Mouse (Mus musculus) G1E (cell line): ENCODE results near the gene Angptl2. TPM values are rescaled to one million over a fixed set of nuclear protein-coding genes. Genes with fewer than 3 reads are reported as not detected.

ENCODE experiments used
- ATAC-seq: 2 replicates; pipeline ENCODE4 v1.8.0; 2016; ENCODE audit warnings: mild to moderate bottlenecking; ENCODE audit not compliant: insufficient number of reproducible peaks, poor library complexity, low FRiP score, severe bottlenecking; ENCODE audit errors: extremely low read depth
- DNase-seq: peaks from one replicate; pipeline ENCODE4 v3.0.0; 2012; ENCODE audit warnings: low spot score
- H3K27me3 ChIP-seq: 2 replicates; pipeline ENCODE4 v1.6.1; 2012; ENCODE audit warnings: mild to moderate bottlenecking, low read length, inconsistent platforms; ENCODE audit not compliant: insufficient read depth
- H3K36me3 ChIP-seq: replicated peaks from 2 replicates; pipeline ENCODE3; 2012; ENCODE audit warnings: mild to moderate bottlenecking, inconsistent platforms
- H3K4me1 ChIP-seq: 2 replicates; pipeline ENCODE4 v1.6.1; 2012; ENCODE audit warnings: low read depth, low read length, inconsistent platforms, mixed read lengths; ENCODE audit not compliant: insufficient read depth
- H3K4me3 ChIP-seq: 2 replicates; pipeline ENCODE4 v1.5.1; 2012; ENCODE audit warnings: low read depth, mild to moderate bottlenecking, inconsistent platforms, low read length, moderate library complexity, mixed read lengths
- H3K9me3 ChIP-seq: replicated peaks from 2 replicates; pipeline ENCODE4 v1.6.1; 2012; ENCODE audit warnings: inconsistent platforms
- CTCF ChIP-seq: IDR thresholded peaks from 2 replicates; pipeline ENCODE4 v1.5.1; 2012; ENCODE audit warnings: low read depth, low read length, inconsistent platforms, mixed read lengths
- GATA1 ChIP-seq: IDR thresholded peaks from 2 replicates; pipeline ENCODE4 v1.6.1; 2012; ENCODE audit warnings: borderline replicate concordance, low read length, inconsistent platforms, mixed read lengths
- GATA2 ChIP-seq: IDR thresholded peaks from 2 replicates; pipeline ENCODE4 v1.6.1; 2012; ENCODE audit warnings: low read depth, low read length, inconsistent platforms, borderline replicate concordance
- POLR2AphosphoS5 ChIP-seq: IDR thresholded peaks from 2 replicates; pipeline ENCODE4 v1.6.1; 2012; ENCODE audit warnings: low read depth, low read length, inconsistent platforms; ENCODE audit not compliant: insufficient replicate concordance
- TAL1 ChIP-seq: conservative IDR thresholded peaks from 2 replicates; pipeline ENCODE4 v1.6.1; 2012; ENCODE audit warnings: low read depth, low read length, inconsistent platforms, mixed read lengths
- polyA plus RNA-seq: library from polyadenylated mRNA; stranded (reverse); fragments of >175 nt; gene quantifications from 2 replicates; pipeline ENCODE4 v1.2.3, GENCODE M21; 2012
- total RNA-seq, 2 experiments: library from RNA; stranded (forward) in 1 of 2; stranded (reverse) in 1 of 2; fragments of 200-1000 nt in 1 of 2; fragments of >200 nt in 1 of 2; fragmentation: Nextera tagmentation in 1 of 2; gene quantifications; 2 replicates each; pipeline ENCODE4 v1.2.3; 2014 to 2017

The Angptl2 gene
- not detected in 2 replicates for total RNA-seq (2014; fragmentation: Nextera tagmentation)
- total RNA-seq (2017): 0.11 and 0.12 TPM in 2 replicates
- not detected in 2 replicates for polyA plus RNA-seq

DNA sequence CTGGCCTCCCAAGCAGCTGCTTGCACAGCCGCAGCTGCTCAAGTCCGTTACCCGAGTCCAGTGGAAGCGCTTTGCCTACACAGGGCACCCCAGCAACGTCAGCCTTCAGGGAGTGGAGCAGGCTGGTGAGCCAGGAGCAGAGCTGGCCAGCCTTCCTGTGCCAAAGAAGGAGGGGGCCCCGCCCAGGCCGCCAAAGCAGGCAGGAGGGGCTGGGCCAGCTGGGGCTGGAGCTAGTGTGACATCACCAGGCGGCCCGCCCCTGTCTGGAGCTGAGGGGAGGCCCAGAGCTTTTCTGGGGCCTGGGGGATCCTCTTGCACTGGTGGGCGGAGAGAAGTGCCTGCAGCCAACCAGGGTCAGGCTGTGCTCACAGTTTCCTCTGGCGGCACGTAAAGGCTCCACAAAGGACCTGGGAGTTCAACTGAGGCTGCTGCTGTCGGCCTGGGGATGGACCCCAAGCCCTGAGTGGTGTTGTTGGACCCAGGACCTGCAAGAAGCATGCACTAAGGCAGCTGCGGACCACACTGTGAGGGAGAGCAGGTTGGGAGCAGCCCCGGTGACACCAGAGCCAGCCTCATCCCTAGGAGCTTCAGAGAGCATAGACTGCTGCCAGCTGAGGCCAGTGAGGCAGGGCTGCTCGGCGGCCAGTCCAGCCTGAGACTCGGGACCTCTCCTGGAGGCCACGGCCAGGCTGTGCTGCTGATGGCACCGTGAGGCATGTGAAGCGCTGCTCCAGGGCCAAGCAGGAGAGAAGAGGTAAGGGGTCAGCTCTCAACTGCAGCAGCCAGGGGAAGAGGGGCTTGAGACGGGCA lies at the start of gene Angptl2:
TSS of gene Angptl2 (plus strand) at position 370 of the 810 bp plus-strand sequence.
- ATAC-seq (no peak), DNase-seq (peak; percentile 23)
- peaks cover 4% of the 10 kb centered on the region; the same call in 1 of the 2 replicates for H3K4me1 ChIP-seq
- peaks cover 33% of the 10 kb centered on the region for H3K27me3 ChIP-seq
- H3K4me3 ChIP-seq: no peak within 1 kb of the TSS
- TF ChIP-seq GATA2: no peak
- no peak for TF ChIP-seq CTCF
- TF ChIP-seq POLR2AphosphoS5: no peak
- no peak for TF ChIP-seq GATA1
- no peak for TF ChIP-seq TAL1
- no peaks in the 10 kb centered on the region for H3K9me3 ChIP-seq
- H3K36me3 ChIP-seq: no peaks in the 10 kb centered on the region

DNA sequence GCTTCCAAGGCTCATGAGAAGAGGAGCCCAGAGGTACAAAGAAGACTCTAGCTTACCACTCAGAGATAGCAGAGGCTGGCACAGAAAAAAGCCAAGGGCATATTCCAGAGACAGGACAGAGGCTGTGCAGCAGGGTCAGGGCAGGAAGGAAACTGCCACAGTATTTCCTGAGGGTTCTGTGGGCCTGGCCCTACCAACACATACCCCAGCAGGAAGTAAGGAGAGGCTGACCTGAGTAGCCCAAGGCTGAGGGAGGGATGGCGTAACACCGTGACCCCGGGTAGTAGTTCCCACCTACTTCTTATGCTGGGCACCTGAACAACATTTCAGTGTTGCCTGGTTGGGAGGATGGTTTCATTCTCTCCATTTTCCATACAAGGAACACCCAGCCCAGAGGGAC lies 48.8 kb upstream of the Angptl2 start:
- no peaks in the 10 kb centered on the region for H3K9me3 ChIP-seq
- no peak for DNase-seq
- no peak for ATAC-seq

DNA sequence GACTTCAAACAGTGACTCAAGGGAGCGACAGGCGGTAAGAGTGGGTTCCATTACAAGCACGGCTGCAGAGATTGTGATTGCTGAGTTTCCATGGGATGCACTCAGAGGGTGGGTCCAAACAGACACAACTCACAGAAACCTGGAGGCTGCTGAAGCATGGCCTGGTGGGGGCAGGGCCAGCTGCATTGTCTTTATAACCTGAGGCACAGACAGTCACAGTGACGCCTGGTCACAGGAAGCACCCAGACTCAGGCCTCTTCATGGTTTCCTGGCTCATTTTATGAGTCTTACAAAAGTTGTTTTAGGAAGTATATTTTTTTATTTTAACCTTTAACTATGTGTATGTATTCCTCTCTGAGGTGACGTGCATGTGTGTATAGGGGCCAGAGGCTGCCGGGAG lies 46.4 kb upstream of the Angptl2 start:
- DNase-seq: no peak

More for the DNA sequence above, 48.8 kb upstream of the Angptl2 start:
- Histone ChIP-seq H3K27me3 (no peaks in the 10 kb centered on the region; the same call in none of the 2 replicates), H3K4me3 (no peak overlapping the region), H3K36me3 (peaks cover 4% of the 10 kb centered on the region), H3K4me1 (no peaks in the 10 kb centered on the region)
- TF ChIP-seq GATA2: no peak
- no peak for TF ChIP-seq GATA1
- no peak for TF ChIP-seq CTCF
- no peak for TF ChIP-seq POLR2AphosphoS5
- no peak for TF ChIP-seq TAL1

DNA sequence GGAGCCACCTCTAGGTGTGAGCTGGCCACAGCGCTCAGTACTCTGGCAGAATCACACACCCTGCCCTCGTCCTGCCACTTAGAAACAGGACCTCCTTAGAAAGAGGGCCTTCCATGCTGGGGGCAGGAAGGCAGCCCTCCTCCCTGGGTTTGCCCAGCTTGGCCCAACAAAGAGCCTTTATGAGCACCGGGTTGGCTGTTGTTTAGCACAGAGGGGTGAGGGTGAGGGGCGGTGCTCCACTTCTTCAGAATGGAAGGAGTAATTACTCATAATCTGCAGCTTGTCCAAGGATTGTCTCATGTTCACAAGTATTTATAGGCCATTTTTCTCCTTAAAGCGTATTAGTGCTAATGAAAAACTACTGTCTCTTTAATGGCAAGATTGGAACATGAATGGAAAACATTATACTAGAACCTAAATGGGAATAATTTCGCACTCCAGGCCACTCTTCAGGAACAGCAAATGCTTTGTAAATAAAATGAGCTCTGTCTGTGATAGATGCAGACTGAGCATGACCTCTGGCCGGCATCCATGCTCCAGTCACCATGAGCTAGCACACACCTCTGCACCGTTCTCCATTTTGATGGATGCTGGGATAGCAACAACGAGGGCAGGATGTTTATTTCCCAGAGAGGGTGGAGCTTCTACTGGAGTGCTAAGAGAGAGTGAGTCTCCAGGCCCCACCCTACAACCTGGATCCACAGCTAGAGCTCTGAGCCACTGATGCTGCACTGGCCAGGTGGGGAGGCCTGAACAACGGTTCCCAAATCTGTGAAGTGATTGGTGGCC lies 44.9 kb upstream of the Angptl2 start:
- H3K36me3 ChIP-seq: peaks cover 17% of the 10 kb centered on the region
- H3K27me3 ChIP-seq: no peaks in the 10 kb centered on the region; the same call in 1 of the 2 replicates
- no peaks in the 10 kb centered on the region for H3K9me3 ChIP-seq
- TF ChIP-seq POLR2AphosphoS5: no peak
- TF ChIP-seq CTCF: no peak
- no peak for TF ChIP-seq GATA1
- no peak for TF ChIP-seq TAL1
- TF ChIP-seq GATA2: no peak
- H3K4me3 ChIP-seq: no peak overlapping the region
- ATAC-seq (no peak), DNase-seq (no peak)
- no peaks in the 10 kb centered on the region for H3K4me1 ChIP-seq

More for the DNA sequence above, 46.4 kb upstream of the Angptl2 start:
- no peaks in the 10 kb centered on the region for H3K4me1 ChIP-seq
- no peaks in the 10 kb centered on the region; the same call in 1 of the 2 replicates for H3K27me3 ChIP-seq
- no peak overlapping the region for H3K4me3 ChIP-seq
- no peaks in the 10 kb centered on the region for H3K9me3 ChIP-seq
- H3K36me3 ChIP-seq: peaks cover 17% of the 10 kb centered on the region
- no peak for TF ChIP-seq GATA1
- ATAC-seq: no peak

DNA sequence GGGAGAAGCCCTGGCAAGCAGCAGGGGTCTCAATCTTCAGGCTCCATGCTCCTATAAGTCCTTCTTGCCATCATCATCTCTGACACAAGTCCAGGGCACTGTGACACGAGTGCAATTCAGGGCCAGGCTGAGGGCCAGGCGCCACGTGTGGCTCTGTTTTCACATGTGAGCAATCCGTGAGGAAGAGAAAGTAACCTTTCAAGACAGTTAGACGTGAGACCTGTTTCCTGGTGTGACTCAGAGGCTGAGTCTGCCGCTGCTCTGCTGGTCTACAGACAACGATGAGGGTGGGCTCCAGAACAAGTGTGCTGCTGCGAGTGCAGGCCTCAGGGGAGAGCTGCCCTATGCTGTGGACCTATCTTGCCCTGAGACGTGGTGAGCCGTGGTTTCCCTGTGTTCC lies 42.7 kb upstream of the Angptl2 start:
- no peak for ATAC-seq
- Histone ChIP-seq H3K27me3 (no peaks in the 10 kb centered on the region; the same call in 1 of the 2 replicates), H3K4me3 (no peak overlapping the region), H3K4me1 (no peaks in the 10 kb centered on the region), H3K9me3 (no peaks in the 10 kb centered on the region), H3K36me3 (peaks cover 15% of the 10 kb centered on the region)
- TF ChIP-seq CTCF (no peak), GATA1 (no peak), GATA2 (no peak), POLR2AphosphoS5 (no peak), TAL1 (no peak)
- DNase-seq: no peak

DNA sequence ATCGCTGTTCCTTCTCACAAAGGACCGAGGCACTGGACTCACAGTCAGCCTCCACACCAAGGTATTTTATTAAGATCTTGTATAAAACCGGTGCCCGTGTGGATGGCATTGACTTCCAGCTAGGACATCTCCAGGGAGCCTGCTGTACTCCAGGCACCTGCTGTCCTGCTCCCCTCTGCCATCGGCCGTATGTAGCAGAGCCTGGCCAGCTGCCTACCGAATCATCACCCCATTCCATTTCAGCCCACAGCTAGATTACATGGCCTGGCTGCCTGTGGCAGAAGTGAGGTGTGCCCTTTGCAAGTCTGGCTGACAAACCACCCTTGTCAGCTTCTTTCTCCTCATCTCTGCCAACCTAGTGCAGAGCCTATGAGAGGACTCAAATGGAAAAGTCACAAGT lies 42.2 kb upstream of the Angptl2 start:
- TF ChIP-seq CTCF: no peak
- TF ChIP-seq GATA2: no peak
- TF ChIP-seq GATA1: no peak
- TF ChIP-seq TAL1: no peak
- TF ChIP-seq POLR2AphosphoS5: no peak
- Histone ChIP-seq H3K4me3 (no peak overlapping the region), H3K27me3 (no peaks in the 10 kb centered on the region; the same call in 1 of the 2 replicates), H3K4me1 (no peaks in the 10 kb centered on the region), H3K9me3 (no peaks in the 10 kb centered on the region), H3K36me3 (peaks cover 15% of the 10 kb centered on the region)
- DNase-seq (no peak), ATAC-seq (no peak)
